Mouse (Mus musculus) heart, embryonic 10.5 days (tissue): ENCODE results near the gene Tbkbp1. TPM values are rescaled to one million over a fixed set of nuclear protein-coding genes. Genes with fewer than 3 reads are reported as not detected.

Experiments used
- DNase-seq: peaks from one replicate; pipeline ENCODE4 v3.0.0-alpha.2; 2017; ENCODE audit warnings: low spot score
- H3K27ac ChIP-seq: fragments of 300-500 bp; sonication (generic); 2 replicates; pipeline ENCODE4 v1.5.1; 2016; ENCODE audit warnings: mild to moderate bottlenecking
- H3K27me3 ChIP-seq: fragments of 300-500 bp; sonication (generic); 2 replicates; pipeline ENCODE4 v1.6.1; 2016; ENCODE audit warnings: mild to moderate bottlenecking; ENCODE audit not compliant: poor library complexity, insufficient read depth, severe bottlenecking
- H3K36me3 ChIP-seq: fragments of 300-500 bp; sonication (generic); 2 replicates; pipeline ENCODE4 v1.6.1; 2016; ENCODE audit warnings: mild to moderate bottlenecking, moderate library complexity
- H3K4me1 ChIP-seq: fragments of 300-500 bp; sonication (generic); 2 replicates; pipeline ENCODE4 v1.6.1; 2016; ENCODE audit warnings: mild to moderate bottlenecking
- H3K4me3 ChIP-seq: fragments of 300-500 bp; sonication (generic); 2 replicates; pipeline ENCODE4 v1.5.1; 2016; ENCODE audit warnings: mild to moderate bottlenecking, moderate library complexity
- H3K9me3 ChIP-seq: fragments of 300-500 bp; sonication (generic); 2 replicates; pipeline ENCODE4 v1.6.1; 2016; ENCODE audit warnings: mild to moderate bottlenecking, moderate library complexity
- WGBS: fragments of 180-500 bp; shearing (Covaris S2); methylation state at CpG from one replicate; pipeline ENCODE4 v1.1.7; 2016; 5-methylcytosine and 5-hydroxymethylcytosine counted together
- polyA plus RNA-seq: library from polyadenylated mRNA; unstranded; fragments of >200 nt; fragmentation: Nextera tagmentation; extraction: Ambion mirVana; gene quantifications from 2 replicates; pipeline ENCODE4 v1.2.1, GENCODE M21; 2016

The Tbkbp1 gene
- polyA plus RNA-seq, 1 experiment from 2014 or later: 8.4 TPM

DNA sequence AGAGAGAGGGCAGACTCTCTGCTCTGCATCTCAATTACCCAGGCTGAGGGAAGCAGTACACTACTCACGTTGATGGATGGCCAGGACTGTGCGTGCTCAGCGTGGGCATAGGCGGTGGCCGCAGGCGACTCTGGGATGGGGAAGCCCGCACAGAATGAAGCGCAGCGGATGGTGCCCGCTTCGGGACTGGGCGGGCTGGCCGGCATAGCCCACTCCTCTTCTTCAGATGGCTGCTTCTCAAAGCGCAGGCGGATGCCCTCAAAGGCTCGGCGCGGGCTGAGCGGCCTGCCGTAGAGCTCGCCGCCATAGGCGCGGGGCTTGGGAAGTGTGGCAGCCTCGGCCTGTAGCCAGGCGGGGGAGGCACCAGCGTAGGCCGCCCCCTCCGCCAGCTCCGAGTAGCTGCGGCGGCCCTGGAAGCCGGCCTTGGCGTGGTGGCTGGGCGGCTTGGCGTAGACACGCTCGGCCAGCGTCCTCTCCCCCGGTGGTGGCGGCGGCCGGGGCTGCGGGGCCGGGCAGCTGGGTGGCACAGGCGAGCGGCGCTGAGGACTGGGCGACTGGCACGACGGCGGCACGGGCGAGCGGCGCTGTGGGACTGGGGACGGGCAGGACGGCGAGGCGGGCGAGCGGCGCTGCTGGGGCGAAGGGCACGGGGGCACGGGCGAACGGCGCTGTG lies 12.6 kb downstream of the Tbkbp1 start:
- H3K36me3 ChIP-seq: peaks cover 36% of the 10 kb centered on the region
- 6% methylated on average over 68 of the region's 69 CpGs for WGBS
- DNase-seq: no peak
- H3K9me3 ChIP-seq: no peaks in the 10 kb centered on the region
- peaks cover 87% of the 10 kb centered on the region for H3K27me3 ChIP-seq
- peaks cover 51% of the 10 kb centered on the region for H3K4me1 ChIP-seq
- H3K27ac ChIP-seq: peak overlapping the region; percentile 80
- H3K4me3 ChIP-seq: peak overlapping the region; percentile 68

DNA sequence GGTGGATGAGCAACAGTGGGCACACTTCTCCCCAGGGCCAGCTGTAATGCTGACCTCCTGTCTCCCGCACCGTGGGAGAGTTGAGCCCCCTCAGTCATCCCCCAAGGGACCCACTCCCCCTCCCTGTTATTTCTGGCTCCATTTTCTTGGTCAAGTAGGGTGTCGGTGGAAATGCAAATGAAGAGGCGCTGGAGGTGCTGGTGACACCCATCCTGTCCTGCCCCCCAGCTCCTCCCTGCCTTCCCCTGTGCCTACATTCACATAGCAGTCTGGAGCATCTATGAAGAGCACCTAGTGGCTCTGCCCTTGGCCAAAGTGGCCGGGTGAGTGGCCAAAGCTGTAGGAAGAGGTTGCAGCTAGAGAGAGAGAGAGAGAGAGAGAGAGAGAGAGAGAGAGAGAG lies 18.0 kb downstream of the Tbkbp1 start:
- no peaks in the 10 kb centered on the region for H3K9me3 ChIP-seq
- WGBS: 47% methylated on average over 5 of the region's 5 CpGs

DNA sequence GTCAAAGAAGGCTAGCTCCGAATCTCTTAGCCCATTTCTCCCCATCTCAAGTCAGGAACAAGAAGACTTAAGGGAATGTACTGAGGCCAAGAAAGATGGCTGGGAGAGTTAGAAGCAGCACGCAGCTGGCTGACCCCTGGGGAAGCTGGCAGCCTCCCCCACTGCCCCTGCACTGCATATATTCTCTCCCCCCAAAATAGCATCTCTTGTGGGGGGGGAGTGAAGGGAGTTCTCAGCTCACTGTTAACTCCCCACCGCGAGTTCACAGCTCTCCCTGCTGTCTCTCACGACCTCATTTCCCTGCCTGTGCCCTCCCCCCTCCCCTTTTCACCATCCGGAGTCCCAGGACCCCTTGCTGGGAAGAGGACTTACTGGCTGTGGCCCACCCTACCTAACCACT lies 19.1 kb downstream of the Tbkbp1 start:
- Histone ChIP-seq H3K36me3 (peaks cover 10% of the 10 kb centered on the region), H3K9me3 (no peaks in the 10 kb centered on the region), H3K4me3 (no peak overlapping the region), H3K27me3 (peaks cover 93% of the 10 kb centered on the region), H3K4me1 (peaks cover 41% of the 10 kb centered on the region), H3K27ac (no peak overlapping the region)
- no peak for DNase-seq
- 15% methylated on average over 6 of the region's 6 CpGs for WGBS

More for the DNA sequence above, 18.0 kb downstream of the Tbkbp1 start:
- H3K27me3 ChIP-seq: peaks cover 96% of the 10 kb centered on the region
- H3K36me3 ChIP-seq: peaks cover 16% of the 10 kb centered on the region
- no peak overlapping the region for H3K27ac ChIP-seq
- no peak for DNase-seq
- peaks cover 42% of the 10 kb centered on the region for H3K4me1 ChIP-seq
- H3K4me3 ChIP-seq: no peak overlapping the region

DNA sequence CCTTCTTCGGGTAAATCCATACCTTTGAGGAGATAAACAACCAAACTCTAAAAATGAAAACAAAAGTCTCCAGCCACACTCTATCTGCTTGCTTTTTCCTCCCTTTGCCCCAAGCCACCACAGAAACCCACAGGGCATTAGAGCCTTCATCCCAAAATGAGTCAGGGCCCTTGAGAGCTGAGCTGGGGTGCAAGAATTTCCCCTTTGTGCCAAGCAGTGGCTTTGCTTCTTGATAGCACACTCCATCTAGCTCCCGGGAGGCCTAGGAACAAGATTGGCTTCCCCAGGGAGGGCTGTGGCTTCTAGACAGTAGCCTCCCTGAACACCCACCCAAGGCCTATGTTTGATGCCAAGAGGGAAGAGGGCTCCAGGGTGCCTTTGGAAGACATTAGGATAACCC lies 19.6 kb downstream of the Tbkbp1 start:
- DNase-seq: no peak
- H3K27me3 ChIP-seq: peaks cover 92% of the 10 kb centered on the region
- 0 out of 2 replicates have a peak, but pooled peaks cover 5% of the 10 kb centered on the region for H3K36me3 ChIP-seq
- 59% methylated on average over 2 of the region's 2 CpGs for WGBS
- no peak overlapping the region for H3K4me3 ChIP-seq
- peaks cover 44% of the 10 kb centered on the region for H3K4me1 ChIP-seq
- H3K27ac ChIP-seq: no peak overlapping the region
- H3K9me3 ChIP-seq: no peaks in the 10 kb centered on the region

DNA sequence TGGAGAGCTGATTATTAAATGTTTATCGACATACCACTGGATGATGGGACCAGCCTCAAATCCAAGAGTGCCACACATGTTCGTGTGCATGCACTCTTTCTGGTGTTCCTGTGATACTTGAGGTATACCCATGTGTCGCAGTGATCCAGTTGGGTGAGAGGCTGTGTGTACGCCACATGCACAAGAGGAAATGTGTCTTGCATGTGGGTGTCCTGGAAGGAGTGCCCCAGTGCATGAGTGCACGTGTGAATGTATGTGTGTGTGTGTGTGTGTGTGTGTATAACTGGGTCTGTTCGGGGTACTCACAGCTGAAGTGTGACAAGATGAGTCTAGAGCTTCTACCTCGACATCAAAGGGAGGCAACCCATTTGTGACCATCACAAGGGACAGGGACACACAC lies 21.0 kb downstream of the Tbkbp1 start:
- no peak overlapping the region for H3K4me3 ChIP-seq
- peaks cover 53% of the 10 kb centered on the region for H3K4me1 ChIP-seq
- peaks cover 92% of the 10 kb centered on the region for H3K27me3 ChIP-seq
- DNase-seq: no peak
- H3K27ac ChIP-seq: no peak overlapping the region
- H3K9me3 ChIP-seq: no peaks in the 10 kb centered on the region
- no peaks in the 10 kb centered on the region for H3K36me3 ChIP-seq
- WGBS: 84% methylated on average over 7 of the region's 7 CpGs

DNA sequence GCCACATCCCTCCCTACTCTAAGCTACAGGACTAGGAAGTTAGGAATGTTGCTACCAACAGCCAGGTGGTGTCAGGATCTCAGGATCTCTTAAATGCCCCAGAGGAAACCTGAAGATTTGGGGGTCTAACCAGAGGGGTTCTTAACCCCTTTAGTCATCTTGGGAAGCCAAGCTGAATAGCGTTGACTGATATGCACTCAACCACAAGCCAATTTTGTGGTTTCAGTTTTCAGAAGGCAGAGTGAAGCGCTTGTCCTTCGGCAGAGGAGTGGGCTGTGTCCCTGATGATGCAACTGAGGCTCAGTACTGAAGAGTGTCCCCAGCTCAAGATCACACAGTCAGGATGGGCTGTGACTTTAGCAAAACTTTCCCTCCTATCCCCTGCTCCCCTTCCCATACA lies 22.3 kb downstream of the Tbkbp1 start:
- peaks cover 78% of the 10 kb centered on the region for H3K27me3 ChIP-seq
- WGBS: 64% methylated on average over 3 of the region's 3 CpGs

DNA sequence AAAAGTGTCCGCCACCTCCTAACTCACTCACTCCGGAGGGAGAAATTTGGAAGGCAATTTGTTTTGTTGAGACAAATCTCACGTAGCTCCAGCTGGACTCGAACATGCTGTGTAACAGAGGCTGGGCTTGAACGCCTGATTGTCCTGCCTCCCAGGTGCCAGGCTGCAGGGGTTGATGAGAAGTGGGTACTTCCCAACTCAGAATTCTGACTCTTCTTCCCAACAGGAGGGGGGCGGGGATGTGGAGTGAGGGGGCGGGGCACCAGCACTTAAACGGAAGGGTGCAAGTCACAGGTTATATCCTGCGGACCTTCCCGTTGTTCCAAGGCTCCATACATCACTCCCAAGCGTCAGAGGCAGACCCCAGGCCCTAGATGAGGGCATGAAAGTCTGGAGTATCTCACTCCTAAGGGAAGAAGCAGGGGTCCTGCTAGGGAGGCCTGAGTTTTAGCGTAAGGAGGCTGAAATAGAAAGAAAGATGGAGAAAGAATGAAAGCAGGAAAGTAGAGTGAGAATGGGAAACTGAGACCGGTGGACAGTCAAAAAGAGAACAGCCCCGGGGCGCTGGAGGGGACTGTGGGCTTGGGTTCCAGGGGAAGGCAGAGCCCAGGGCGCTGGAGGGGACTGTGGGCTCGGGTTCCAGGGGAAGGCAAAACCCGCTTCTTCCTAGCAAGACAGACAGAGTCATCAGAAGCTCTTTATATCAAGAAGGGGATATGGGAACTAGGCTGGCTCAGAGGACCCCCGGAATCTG lies 23.6 kb downstream of the Tbkbp1 start:
- H3K36me3 ChIP-seq: no peaks in the 10 kb centered on the region
- 17% methylated on average over 19 of the region's 19 CpGs for WGBS
- H3K27ac ChIP-seq: peak overlapping the region; percentile 56
- peaks cover 61% of the 10 kb centered on the region for H3K4me1 ChIP-seq
- H3K4me3 ChIP-seq: peak overlapping the region; percentile 72
- H3K27me3 ChIP-seq: peaks cover 65% of the 10 kb centered on the region
- DNase-seq: no peak
- H3K9me3 ChIP-seq: no peaks in the 10 kb centered on the region

More for the DNA sequence above, 22.3 kb downstream of the Tbkbp1 start:
- no peaks in the 10 kb centered on the region for H3K9me3 ChIP-seq
- H3K4me1 ChIP-seq: peaks cover 55% of the 10 kb centered on the region
- no peaks in the 10 kb centered on the region for H3K36me3 ChIP-seq
- DNase-seq: no peak
- no peak overlapping the region for H3K4me3 ChIP-seq
- no peak overlapping the region for H3K27ac ChIP-seq

DNA sequence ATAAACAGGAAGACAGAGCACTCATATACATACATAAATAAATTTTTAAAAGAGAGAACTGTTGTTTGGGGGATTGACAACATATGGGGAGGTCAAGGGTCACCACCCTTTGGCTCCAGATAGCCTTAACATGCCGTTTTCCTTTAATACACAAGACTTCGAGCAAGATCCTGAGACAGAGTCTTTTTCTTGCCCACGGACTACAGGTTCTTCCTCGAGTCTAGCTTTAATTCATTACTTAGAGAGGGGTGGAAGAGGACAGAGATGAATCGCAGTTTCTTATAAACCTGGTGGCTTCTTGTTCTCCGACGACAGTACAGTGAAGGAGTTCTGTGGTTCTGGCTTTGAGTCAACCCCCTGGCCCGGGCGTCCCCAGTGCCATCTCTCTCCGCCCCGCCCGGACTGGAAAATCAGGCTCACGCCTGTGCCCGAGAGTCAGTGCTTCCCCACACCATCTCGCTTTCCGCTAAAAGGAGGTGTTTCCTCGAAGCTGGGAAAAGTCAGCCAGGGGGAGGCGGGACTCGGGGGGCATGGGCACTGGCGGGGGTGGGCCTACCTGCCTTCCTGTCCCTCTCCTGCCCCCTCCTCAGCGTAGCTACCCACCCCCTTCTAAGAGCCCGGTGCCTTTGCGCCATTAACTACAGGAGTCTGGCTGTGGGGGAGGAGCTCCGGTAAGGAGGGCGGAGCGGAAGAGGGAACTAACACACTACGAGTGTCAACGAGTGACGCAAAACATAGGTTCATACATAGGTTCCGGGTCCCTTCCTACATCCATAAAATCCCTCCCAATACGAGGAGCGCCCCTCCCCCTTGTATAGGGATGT lies 24.4 kb downstream of the Tbkbp1 start:
- Histone ChIP-seq H3K27ac (peak overlapping the region; percentile 78), H3K27me3 (peaks cover 64% of the 10 kb centered on the region), H3K4me1 (peaks cover 59% of the 10 kb centered on the region), H3K36me3 (no peaks in the 10 kb centered on the region), H3K4me3 (peak overlapping the region; percentile 72), H3K9me3 (no peaks in the 10 kb centered on the region)
- DNase-seq: no peak
- 4% methylated on average over 32 of the region's 32 CpGs for WGBS

DNA sequence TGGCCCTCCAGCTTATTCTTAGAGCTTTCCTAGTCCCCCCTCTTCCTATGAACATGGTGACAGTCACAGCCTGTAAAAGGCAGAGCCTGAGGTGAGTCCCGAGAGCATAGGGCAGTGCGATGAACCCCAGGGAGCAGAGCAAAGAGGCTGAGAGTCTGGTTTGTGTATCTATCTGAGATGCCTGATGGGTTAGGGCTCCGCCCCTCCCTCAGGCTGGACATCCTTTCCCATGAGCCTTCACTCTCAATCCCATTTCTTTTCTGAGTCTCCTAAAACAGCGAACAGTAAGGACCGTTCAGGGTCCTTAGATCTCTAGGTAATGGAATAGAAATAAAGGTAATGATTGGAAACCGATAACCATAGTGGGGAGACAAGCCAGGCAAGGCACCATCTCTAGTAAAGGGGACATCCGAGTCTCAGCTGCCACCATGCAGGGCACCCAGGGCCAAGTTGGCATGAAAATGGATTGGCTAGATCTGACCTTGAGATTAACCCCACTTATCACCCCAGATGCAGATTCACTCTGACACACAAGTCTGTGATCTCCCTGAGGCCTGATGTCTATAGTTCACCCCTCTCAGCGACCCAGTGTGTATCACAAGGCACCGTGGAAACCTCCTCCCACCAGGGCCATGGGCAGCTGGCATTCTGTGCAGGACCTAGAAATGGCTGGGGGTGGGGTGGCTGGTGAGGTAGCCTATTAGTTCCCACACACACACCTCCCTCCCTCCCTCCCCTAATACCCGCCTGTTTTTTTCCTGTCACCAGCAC lies 26.8 kb downstream of the Tbkbp1 start:
- no peak for DNase-seq
- H3K27ac ChIP-seq: no peak overlapping the region; the same call in 1 of the 2 replicates
- no peak overlapping the region for H3K4me3 ChIP-seq
- peaks cover 57% of the 10 kb centered on the region for H3K27me3 ChIP-seq
- 58% methylated on average over 10 of the region's 10 CpGs for WGBS
- peaks cover 68% of the 10 kb centered on the region for H3K4me1 ChIP-seq
- no peaks in the 10 kb centered on the region for H3K9me3 ChIP-seq
- H3K36me3 ChIP-seq: no peaks in the 10 kb centered on the region

DNA sequence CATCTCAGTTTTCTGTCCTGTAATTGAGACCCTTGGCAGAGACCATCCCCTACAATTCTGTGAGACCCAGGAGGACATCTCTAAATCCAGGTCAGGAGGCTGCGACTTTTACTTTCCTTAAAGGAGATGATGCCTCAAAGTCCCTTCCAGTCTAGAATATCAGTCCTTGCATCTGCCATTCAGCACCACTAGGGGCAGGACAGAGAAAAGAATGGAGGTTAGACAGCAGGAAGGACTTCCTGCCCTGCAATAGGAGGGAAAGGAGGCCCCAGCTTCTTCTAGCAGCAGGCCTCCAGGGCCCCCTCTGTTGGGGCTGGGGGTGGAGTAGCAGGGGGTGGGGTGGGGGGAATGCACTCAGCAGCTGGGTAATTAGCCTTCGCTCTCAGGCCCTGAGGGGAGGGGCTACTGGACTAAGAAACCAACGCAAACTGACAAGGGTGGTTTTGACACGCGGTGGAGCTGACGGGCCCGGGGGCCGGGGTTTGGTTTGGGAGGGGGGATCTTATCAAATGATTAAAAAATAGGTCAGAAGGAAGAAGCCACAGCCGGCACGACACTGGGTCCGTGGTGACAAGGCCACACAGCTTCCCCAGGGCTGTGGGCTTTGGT lies 27.9 kb downstream of the Tbkbp1 start:
- H3K4me1 ChIP-seq: peaks cover 69% of the 10 kb centered on the region
- no peaks in the 10 kb centered on the region for H3K36me3 ChIP-seq

DNA sequence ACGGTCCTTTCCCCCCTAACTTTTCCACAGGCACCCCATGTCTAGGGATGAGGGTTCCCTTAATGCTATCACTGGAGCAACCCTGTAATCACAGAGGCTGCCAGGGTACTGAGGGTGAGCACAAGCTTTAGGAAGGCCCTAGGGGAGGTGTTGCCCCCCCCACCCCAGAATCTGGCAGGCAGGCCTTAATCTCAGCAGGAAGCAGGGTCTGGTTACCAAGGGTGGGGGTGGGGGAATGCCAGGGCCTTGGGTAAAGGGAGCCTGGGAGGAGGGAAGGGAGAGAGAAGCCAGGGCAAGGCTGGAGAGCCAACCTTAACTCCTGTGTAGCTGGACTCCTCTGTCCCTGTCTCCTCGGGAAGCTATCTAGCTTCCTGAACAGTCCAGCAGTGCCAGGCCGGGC lies 30.7 kb downstream of the Tbkbp1 start:
- H3K36me3 ChIP-seq: no peaks in the 10 kb centered on the region
- WGBS: 43% methylated on average over 3 of the region's 3 CpGs
- H3K4me1 ChIP-seq: peaks cover 50% of the 10 kb centered on the region
- peak overlapping the region; percentile 48; the same call in 1 of the 2 replicates for H3K27ac ChIP-seq
- DNase-seq: no peak
- peaks cover 61% of the 10 kb centered on the region for H3K27me3 ChIP-seq
- H3K9me3 ChIP-seq: no peaks in the 10 kb centered on the region
- H3K4me3 ChIP-seq: no peak overlapping the region

More for the DNA sequence above, 27.9 kb downstream of the Tbkbp1 start:
- peak overlapping the region; percentile 25; the same call in 1 of the 2 replicates for H3K27ac ChIP-seq
- H3K9me3 ChIP-seq: no peaks in the 10 kb centered on the region
- DNase-seq: no peak
- peaks cover 57% of the 10 kb centered on the region for H3K27me3 ChIP-seq
- WGBS: 11% methylated on average over 11 of the region's 11 CpGs
- no peak overlapping the region for H3K4me3 ChIP-seq

DNA sequence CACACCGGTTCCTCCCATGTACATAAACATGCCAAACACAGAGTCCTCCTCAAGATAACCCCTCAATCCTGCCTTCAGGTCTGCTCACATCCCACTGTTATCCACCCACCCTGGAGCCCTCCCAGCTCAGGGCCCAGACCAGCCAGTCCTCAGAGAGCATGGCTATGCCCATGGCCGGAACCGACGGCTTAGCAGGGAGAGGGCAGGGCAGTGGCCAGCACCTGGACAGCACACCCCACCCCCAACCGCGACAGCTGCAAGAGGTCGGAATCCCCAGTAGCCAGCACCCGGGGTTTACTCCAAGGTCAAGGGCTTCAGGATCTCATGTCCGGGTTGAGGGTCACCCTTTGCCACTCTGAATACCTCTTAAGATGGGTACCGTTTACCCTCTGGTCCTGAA lies 31.1 kb downstream of the Tbkbp1 start:
- Histone ChIP-seq H3K36me3 (no peaks in the 10 kb centered on the region), H3K9me3 (no peaks in the 10 kb centered on the region), H3K4me3 (no peak overlapping the region), H3K27ac (no peak overlapping the region), H3K4me1 (peaks cover 54% of the 10 kb centered on the region), H3K27me3 (peaks cover 65% of the 10 kb centered on the region)
- DNase-seq: no peak
- 34% methylated on average over 10 of the region's 10 CpGs for WGBS
